Mouse (Mus musculus): ENCODE data around the gene Rfx4. TPM values are rescaled to one million over a fixed set of nuclear protein-coding genes. Genes with fewer than 3 reads are reported as not detected.

Rfx4 gene
- polyA plus RNA-seq, 1 experiment: 0.30 TPM

DNA sequence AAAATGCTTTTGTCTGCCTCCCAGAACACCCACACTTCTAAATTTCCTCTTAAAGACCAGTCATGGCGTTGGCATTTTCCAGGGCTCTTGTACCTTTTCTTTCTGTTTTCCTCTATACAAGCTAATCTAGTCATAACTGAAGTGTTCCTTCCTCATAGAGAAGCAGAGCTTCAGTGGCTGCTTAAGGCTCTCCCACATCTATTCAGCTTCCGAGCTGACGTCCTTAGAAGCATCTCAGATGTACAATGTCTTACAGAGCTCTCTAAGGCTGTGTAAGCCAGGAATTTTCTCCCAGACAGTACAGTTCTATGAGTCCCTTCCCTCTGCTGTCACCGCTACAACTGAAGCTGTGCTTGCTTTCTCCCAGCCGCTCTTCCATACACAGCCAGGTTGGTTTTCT, 183.0 kb downstream of the Rfx4 start:
- H3K4me1 ChIP-seq (ENCODE audit: control insufficient read depth, insufficient read depth, low read length): no peaks in the 10 kb centered on the region
- no peaks in the 10 kb centered on the region for H3K36me3 ChIP-seq (ENCODE audit: control insufficient read depth, insufficient read depth, low read length, poor library complexity, severe bottlenecking)
- TF ChIP-seq POLR2A (IDR thresholded peaks at IDR 0.05; ENCODE audit: insufficient read depth, low read length) (no peak), CTCF (IDR thresholded peaks at IDR 0.05; ENCODE audit: low read depth, low read length) (no peak), EP300 (IDR thresholded peaks at IDR 0.05; ENCODE audit: insufficient read depth, low read depth, low read length) (no peak)
- H3K27ac ChIP-seq (ENCODE audit: insufficient read depth, low read length): no peak overlapping the region
- H3K27me3 ChIP-seq (ENCODE audit: control insufficient read depth, insufficient read depth, low read length, poor library complexity, severe bottlenecking): no peaks in the 10 kb centered on the region
- H3K9ac ChIP-seq (ENCODE audit: low read depth, poor library complexity, severe bottlenecking): no peak overlapping the region
- no peak overlapping the region for H3K4me3 ChIP-seq (ENCODE audit: low read depth, low read length)
- no peaks in the 10 kb centered on the region for H3K9me3 ChIP-seq (replicated peaks; ENCODE audit: control insufficient read depth, insufficient read depth, low read length, poor library complexity, severe bottlenecking)

- no peaks in the 10 kb centered on the region for H3K36me3 ChIP-seq (ENCODE audit: control insufficient read depth, insufficient read depth, low read length, poor library complexity, severe bottlenecking)
- H3K9me3 ChIP-seq (replicated peaks; ENCODE audit: control insufficient read depth, insufficient read depth, low read length, poor library complexity, severe bottlenecking): no peaks in the 10 kb centered on the region
- TF ChIP-seq EP300 (IDR thresholded peaks at IDR 0.05; ENCODE audit: insufficient read depth, low read depth, low read length): no peak
- no peaks in the 10 kb centered on the region for H3K4me1 ChIP-seq (ENCODE audit: control insufficient read depth, insufficient read depth, low read length)
- H3K27ac ChIP-seq (ENCODE audit: insufficient read depth, low read length): no peak overlapping the region
- H3K27me3 ChIP-seq (ENCODE audit: control insufficient read depth, insufficient read depth, low read length, poor library complexity, severe bottlenecking): no peaks in the 10 kb centered on the region
- H3K9ac ChIP-seq (ENCODE audit: low read depth, poor library complexity, severe bottlenecking): no peak overlapping the region
- H3K4me3 ChIP-seq (ENCODE audit: low read depth, low read length): no peak overlapping the region
Observed at GRCm38 (mm10) chr10:84940356-84940755, 184.5 kb downstream of the Rfx4 start.

DNA sequence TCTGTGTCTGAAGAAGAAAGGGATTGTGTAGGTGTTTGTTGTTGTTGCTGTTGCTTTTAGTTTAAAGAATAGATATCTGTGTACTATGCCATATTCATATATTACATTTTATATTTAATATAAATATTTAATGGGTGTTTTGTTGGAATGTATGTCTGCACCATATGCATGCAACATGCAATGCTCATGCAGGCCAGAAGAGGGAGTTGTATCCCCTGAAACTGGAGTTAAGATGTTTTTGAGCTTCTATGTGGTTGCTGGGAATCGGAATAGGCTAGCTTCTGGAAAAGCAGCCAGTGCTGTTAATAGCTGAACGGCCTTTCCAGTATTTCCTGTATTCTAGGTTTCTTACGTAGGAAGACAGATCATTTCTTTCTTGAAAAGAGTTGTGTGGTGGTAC, 189.8 kb downstream of the Rfx4 start:
- no peak overlapping the region for H3K27ac ChIP-seq (ENCODE audit: insufficient read depth, low read length)
- no peak overlapping the region for H3K4me3 ChIP-seq (ENCODE audit: low read depth, low read length)
- no peaks in the 10 kb centered on the region for H3K9me3 ChIP-seq (replicated peaks; ENCODE audit: control insufficient read depth, insufficient read depth, low read length, poor library complexity, severe bottlenecking)
- H3K27me3 ChIP-seq (ENCODE audit: control insufficient read depth, insufficient read depth, low read length, poor library complexity, severe bottlenecking): no peaks in the 10 kb centered on the region
- no peak for TF ChIP-seq CTCF (IDR thresholded peaks at IDR 0.05; ENCODE audit: low read depth, low read length)
- no peak for TF ChIP-seq POLR2A (IDR thresholded peaks at IDR 0.05; ENCODE audit: insufficient read depth, low read length)
- no peak for TF ChIP-seq EP300 (IDR thresholded peaks at IDR 0.05; ENCODE audit: insufficient read depth, low read depth, low read length)
- H3K36me3 ChIP-seq (ENCODE audit: control insufficient read depth, insufficient read depth, low read length, poor library complexity, severe bottlenecking): peaks cover 15% of the 10 kb centered on the region
- no peak overlapping the region for H3K9ac ChIP-seq (ENCODE audit: low read depth, poor library complexity, severe bottlenecking)
- no peaks in the 10 kb centered on the region for H3K4me1 ChIP-seq (ENCODE audit: control insufficient read depth, insufficient read depth, low read length)

DNA sequence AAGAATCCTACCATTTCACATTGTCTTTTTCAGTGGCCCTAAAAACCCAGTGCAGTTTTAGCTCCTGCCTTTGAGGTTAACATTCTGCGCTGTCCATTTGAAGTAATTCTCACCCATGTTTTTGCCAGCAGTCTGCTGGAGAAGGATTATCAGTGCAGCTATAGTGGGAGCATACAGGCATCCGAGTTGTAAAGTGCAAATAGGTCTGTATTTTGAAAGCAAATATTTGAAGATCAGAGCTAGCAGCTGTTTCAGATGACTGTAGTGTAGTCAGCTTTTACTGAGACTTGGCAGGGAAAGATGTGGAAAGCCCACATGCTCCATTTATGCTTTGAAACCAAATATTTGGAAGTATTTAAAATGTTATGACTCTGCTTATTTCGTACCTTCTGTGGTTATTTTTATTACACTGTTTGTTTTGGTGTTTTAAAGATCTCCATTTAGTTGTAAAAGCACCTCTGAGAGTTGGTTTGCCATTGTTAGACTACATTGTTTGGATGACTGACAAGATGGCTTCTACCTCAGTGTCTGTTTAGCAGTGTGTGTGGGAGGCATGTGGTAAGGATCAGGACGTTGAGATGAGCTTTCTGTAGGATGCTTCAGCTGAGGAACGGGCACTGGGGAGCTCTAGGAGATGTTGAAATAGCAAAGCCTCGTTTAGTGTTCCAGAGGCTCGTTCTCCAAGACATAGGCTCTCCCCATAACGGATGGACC, 193.3 kb downstream of the Rfx4 start:
- Histone ChIP-seq H3K27me3 (ENCODE audit: control insufficient read depth, insufficient read depth, low read length, poor library complexity, severe bottlenecking) (no peaks in the 10 kb centered on the region), H3K4me3 (ENCODE audit: low read depth, low read length) (no peak overlapping the region), H3K27ac (ENCODE audit: insufficient read depth, low read length) (no peak overlapping the region), H3K9ac (ENCODE audit: low read depth, poor library complexity, severe bottlenecking) (no peak overlapping the region), H3K4me1 (ENCODE audit: control insufficient read depth, insufficient read depth, low read length) (no peaks in the 10 kb centered on the region), H3K9me3 (replicated peaks; ENCODE audit: control insufficient read depth, insufficient read depth, low read length, poor library complexity, severe bottlenecking) (no peaks in the 10 kb centered on the region), H3K36me3 (ENCODE audit: control insufficient read depth, insufficient read depth, low read length, poor library complexity, severe bottlenecking) (peaks cover 18% of the 10 kb centered on the region)
- no peak for TF ChIP-seq CTCF (IDR thresholded peaks at IDR 0.05; ENCODE audit: low read depth, low read length)
- TF ChIP-seq POLR2A (IDR thresholded peaks at IDR 0.05; ENCODE audit: insufficient read depth, low read length): no peak

GRCm38 (mm10) chr10:84949684-84950010, 193.8 kb downstream of the Rfx4 start:
- no peak overlapping the region for H3K27ac ChIP-seq (ENCODE audit: insufficient read depth, low read length)
- no peaks in the 10 kb centered on the region for H3K4me1 ChIP-seq (ENCODE audit: control insufficient read depth, insufficient read depth, low read length)
- no peaks in the 10 kb centered on the region for H3K27me3 ChIP-seq (ENCODE audit: control insufficient read depth, insufficient read depth, low read length, poor library complexity, severe bottlenecking)
- no peak overlapping the region for H3K9ac ChIP-seq (ENCODE audit: low read depth, poor library complexity, severe bottlenecking)
- H3K4me3 ChIP-seq (ENCODE audit: low read depth, low read length): no peak overlapping the region
- H3K9me3 ChIP-seq (replicated peaks; ENCODE audit: control insufficient read depth, insufficient read depth, low read length, poor library complexity, severe bottlenecking): no peaks in the 10 kb centered on the region
- H3K36me3 ChIP-seq (ENCODE audit: control insufficient read depth, insufficient read depth, low read length, poor library complexity, severe bottlenecking): peaks cover 18% of the 10 kb centered on the region
- no peak for TF ChIP-seq CTCF (IDR thresholded peaks at IDR 0.05; ENCODE audit: low read depth, low read length)
- TF ChIP-seq POLR2A (IDR thresholded peaks at IDR 0.05; ENCODE audit: insufficient read depth, low read length): no peak
- no peak for TF ChIP-seq EP300 (IDR thresholded peaks at IDR 0.05; ENCODE audit: insufficient read depth, low read depth, low read length)

DNA sequence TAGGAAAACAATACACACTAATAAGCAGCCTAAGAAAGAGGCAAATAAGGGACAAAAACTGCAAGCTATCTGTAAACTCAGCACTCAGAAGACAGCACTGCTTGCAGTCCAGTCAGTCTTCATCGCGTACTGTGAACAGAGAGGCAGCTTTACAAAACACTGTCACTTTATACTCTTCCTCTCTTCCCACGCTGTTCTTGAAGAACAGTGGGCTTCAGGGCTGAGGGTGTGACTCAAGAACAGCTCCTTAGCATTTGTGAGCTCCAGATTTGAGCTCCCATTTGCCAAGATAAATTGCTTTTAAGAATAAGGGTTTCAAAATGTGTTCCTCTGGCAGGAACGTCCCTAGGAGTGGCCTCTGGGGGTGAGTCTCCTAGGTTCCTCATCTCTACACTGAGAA, 194.5 kb downstream of the Rfx4 start:
- Histone ChIP-seq H3K27ac (ENCODE audit: insufficient read depth, low read length) (no peak overlapping the region), H3K27me3 (ENCODE audit: control insufficient read depth, insufficient read depth, low read length, poor library complexity, severe bottlenecking) (no peaks in the 10 kb centered on the region), H3K9ac (ENCODE audit: low read depth, poor library complexity, severe bottlenecking) (no peak overlapping the region), H3K36me3 (ENCODE audit: control insufficient read depth, insufficient read depth, low read length, poor library complexity, severe bottlenecking) (peaks cover 22% of the 10 kb centered on the region), H3K4me1 (ENCODE audit: control insufficient read depth, insufficient read depth, low read length) (no peaks in the 10 kb centered on the region), H3K4me3 (ENCODE audit: low read depth, low read length) (no peak overlapping the region), H3K9me3 (replicated peaks; ENCODE audit: control insufficient read depth, insufficient read depth, low read length, poor library complexity, severe bottlenecking) (no peaks in the 10 kb centered on the region)
- no peak for TF ChIP-seq POLR2A (IDR thresholded peaks at IDR 0.05; ENCODE audit: insufficient read depth, low read length)
- TF ChIP-seq CTCF (IDR thresholded peaks at IDR 0.05; ENCODE audit: low read depth, low read length): no peak
- TF ChIP-seq EP300 (IDR thresholded peaks at IDR 0.05; ENCODE audit: insufficient read depth, low read depth, low read length): no peak
